Mouse (Mus musculus) E14TG2a.4 (cell line): Measurements from ENCODE around the gene Tjp2.

Experiments used
- CTCF ChIP-seq: conservative IDR thresholded peaks from 2 replicates; pipeline ENCODE4 v1.5.1; 2014; ENCODE audit warnings: low read length
- NANOG ChIP-seq: IDR thresholded peaks from 2 replicates; pipeline ENCODE4 v1.6.1; 2014; ENCODE audit warnings: borderline replicate concordance, low read length, mixed read lengths
- POU5F1 ChIP-seq: IDR thresholded peaks from 2 replicates; pipeline ENCODE4 v1.6.1; 2014; ENCODE audit warnings: low read length, borderline replicate concordance

DNA sequence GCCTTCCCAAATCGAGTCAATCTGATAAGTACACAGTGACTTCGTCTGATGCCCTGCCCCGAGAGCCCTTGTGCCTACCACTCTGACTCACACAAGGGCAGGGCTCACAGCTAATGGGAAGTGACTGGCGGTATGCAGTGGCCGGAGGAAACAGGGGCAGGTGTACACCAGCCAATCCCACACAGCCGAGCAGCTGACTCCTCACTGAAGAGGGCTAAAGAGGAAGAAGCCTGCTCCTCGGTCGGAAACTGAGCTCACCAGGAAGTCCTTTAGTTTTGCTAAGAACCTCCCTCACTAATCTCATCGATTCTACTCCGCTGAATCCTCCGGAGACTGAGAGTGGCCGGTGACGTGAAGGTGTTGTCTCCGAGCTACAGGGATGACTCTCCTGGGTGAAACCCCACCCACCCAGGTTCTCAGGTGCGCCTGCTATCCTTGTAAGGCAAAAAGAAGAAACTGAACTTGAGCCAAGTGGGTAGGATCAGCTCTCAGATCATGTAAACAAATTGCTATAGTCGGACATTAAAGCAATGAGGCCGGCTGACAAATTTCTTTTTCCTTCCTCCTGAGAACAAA lies 58.2 kb downstream of the Tjp2 start:
- no peak for TF ChIP-seq CTCF
- no peak for TF ChIP-seq NANOG
- no peak for TF ChIP-seq POU5F1
